Mouse (Mus musculus) MN1 (cell line): ENCODE measurements around the gene Chrm3.

Source experiments
- DNase-seq: peaks from one replicate; pipeline ENCODE4 v3.0.0-alpha.2; 2016; ENCODE audit warnings: low spot score

Chrm3 gene

DNA sequence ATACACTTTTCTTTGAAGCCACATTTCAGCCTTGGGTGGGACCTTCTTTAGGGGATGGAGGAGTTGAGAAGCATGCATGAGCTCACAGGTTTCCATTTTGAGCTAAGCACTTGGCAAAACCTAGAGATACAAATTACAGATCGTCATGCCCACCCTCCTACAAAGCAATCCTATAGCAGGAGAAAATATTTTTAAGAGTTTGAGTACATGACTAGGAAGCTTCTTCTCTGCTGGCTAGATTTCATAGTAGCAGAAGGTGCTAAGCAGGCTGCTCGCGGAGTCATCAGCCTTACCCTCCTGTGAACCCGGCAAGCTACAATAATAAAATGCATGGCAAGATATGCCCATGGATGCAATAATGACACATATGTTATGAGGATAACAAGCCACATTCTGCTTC is 124.4 kb downstream of the Chrm3 start:
- no peak for DNase-seq

DNA sequence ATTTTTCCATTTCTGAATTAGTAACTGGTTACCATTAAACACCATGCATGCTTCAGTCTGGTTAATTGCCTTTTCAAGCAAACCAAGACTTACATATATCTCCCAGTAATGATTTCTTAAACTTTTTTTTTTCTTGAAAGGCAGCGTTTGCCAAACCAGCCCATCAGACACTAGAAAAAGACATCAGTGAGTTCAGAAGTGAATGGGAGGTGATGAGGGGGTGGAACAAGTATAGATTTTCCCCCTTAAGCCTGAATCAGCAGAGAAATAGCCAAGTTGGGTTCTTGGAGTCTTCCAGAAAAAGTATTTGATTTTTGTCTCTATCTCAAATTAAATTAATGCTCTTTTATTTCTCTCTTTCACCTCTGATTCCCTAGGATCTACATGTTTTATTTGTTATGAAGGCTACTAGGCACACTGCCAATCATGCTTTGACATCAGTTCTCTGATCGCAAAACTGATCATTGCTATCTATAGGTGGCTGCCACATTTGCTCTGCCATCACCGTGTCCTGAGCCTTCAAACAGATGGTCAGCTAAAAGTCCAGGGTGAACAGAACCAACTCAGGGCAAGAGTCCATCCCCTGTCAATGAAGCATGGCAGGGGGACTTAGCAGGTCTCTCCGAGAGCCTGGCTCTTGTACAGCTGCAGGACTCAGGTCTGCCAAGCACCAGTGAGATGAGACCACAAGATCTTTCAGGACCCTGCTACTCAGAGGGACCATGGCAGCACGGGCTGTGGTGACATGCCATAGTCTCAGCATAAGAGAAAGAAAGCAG is 125.1 kb downstream of the Chrm3 start:
- no peak for DNase-seq

DNA sequence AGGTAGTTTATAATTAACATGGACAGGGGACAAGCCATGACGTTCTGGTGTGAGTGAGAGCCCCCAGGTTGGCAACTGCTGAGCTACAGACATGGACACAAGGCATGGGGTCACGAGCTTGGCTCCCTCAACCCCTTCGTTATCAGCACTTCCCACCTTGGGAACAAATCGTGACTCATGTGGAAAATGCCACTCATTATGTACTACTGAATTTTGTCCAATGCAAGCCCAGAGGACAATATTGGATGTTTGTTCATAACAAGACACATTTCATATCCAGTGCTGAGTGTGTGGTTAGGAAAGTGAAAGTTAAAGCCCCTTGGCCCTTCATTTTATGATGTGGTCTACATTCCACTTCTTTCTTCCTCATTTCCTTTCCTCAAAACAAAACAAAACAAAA is 140.2 kb downstream of the Chrm3 start:
- no peak for DNase-seq

DNA sequence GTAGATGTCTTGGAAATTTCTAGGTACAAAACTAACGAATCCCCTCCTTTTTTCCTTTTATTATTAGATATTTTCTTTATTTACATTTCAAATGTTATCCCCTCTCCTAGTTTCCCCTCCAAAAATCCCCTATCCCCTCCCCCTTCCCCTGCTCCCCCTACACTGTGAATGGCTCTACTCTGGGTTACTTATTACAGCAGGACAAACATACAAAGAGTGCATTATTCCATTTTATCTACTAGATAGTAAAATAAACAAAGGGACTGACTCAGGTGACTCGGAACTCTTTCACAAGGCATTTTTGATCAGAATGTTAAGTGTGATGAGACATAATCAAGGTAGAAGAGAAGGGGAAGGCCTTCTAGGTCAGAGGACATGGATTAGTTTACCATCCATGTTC is 148.5 kb downstream of the Chrm3 start:
- no peak for DNase-seq

DNA sequence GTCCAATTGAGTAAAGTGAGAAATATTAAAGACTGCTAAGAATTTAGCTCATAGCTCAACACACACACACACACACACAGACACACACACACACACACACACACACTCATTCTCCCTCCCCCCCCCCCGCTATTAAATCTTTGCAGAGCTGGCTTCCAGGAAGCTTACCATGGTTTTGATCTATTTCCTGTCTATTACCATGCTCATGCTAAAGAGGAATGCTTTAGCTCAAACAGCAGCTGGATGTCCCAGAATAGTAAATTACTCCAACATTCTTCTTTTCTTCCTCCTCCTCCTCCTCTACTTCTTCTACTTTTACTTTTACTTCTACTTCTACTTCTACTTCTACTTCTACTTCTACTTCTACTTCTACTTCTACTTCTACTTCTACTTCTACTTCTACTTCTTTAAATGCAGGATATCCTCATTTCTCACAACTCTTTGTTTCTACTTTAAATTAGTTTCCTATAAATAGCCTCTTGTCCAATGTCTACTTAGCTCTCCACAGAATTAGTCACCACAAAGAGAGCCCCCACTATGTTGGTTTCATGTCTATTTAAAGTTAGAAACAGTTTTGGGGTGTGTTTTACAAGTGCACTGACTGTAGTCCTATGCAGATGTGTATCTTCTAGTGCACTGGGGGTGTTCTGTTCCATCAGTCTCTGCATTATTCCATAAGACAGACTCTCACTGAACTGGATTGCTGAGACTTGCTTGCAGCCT is 150.0 kb downstream of the Chrm3 start:
- DNase-seq = no peak

DNA sequence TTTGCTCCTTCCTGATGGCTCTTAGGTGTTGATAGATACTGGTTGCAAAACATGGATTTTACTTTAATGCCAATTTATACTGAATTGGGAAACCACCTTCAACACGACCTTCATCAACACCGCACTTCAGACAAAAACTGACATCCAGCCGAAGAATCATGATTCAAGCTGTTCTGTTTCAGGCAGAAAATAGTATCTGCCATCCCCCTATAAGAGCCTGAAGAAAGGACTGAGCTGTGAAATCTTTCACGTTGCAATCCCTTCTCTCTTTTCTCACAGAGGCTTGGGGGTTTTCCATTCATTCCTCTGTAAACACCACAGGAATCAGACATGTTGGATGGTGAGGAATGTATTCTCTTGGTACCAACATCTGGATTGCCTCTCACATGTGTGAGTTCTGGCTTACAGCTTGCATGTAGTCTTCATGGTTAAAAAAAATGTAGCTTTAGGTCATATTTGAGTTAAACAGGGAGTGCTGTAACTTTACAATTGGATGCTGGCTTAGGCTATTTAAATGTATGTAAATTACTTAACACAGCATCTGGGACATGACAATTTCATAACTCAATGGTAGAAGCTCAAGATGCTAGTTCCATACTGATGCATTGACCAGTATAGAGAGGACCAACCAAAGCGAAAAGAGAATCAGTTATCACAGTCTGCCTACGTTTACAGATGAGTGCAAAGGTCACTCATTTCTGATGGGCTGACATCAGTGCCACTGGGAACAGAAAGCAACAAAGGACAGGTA is 161.3 kb downstream of the Chrm3 start:
- DNase-seq = no peak

DNA sequence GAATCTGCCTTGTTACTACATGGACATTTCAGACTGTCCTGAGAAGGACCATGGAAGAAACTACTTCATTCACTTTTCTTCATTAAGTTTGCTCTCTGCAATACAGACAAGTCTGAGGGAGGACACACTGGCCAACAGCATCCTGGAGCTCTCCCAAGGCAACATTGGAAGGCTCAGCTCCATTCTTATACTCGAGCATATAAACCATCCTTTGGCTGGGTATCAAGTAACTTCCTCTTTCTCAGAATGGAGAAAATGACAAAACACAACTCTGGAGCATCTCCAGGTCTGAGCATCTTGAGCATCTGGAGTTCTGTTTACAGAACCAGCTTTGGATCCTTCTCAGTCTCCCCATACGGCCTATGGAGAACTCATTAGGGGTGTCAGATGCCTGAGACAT is 170.8 kb downstream of the Chrm3 start:
- DNase-seq = no peak

DNA sequence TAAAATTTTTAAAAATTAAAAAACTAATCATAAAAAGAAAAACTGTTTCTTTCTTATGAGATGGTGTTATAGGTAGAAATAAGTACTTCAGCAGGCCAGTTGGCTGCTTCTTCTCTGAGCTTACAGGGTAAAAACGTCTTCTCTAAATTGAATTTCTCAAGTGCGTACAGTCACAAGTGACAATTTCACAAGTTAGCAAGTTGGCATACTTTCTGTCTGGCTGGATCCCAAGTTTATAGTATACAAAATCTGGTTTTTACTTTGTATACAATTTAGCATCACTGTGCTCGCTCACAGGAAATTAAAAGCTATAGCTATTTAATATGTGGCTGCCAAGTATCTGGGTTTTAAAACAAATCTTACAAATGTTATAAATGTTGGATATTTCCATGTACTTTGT is 172.7 kb downstream of the Chrm3 start:
- no peak for DNase-seq

DNA sequence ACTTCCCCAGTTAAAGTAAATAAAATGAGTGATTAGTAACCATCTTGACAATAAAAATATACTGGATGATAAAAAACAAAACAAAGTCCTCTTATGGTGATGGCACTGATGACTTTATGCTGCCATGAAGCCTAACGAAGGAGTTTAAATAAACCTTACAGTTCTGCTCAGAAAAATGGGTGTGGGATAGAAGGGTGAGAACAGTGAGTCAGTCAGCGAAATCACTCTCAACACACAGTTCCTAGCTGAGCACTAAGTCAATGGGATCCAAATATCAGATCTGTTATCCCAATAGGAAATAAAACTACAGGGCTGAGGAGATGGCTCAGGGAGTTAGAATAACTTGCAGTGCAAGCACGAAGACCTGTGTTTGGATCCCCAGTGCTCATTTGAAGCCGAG is 176.8 kb downstream of the Chrm3 start:
- DNase-seq = no peak

DNA sequence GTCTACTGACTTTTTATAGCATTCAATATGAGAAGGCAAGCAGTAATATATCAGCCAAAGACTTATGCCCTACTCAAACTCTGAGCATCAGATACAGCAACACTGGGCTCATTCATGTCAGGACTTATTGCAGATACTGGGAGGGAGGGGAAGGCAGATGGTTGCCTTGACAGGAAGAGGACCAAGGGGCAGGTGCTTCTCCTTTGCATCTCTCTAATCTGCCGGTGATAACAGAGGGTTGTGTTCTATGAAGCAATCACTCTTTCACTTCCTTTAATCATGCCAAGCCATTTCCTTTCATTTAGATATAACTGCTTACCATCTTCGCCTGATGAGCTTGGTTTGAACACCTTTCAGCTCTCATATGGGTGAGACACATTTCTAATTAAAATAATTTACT is 177.9 kb downstream of the Chrm3 start:
- DNase-seq = no peak

DNA sequence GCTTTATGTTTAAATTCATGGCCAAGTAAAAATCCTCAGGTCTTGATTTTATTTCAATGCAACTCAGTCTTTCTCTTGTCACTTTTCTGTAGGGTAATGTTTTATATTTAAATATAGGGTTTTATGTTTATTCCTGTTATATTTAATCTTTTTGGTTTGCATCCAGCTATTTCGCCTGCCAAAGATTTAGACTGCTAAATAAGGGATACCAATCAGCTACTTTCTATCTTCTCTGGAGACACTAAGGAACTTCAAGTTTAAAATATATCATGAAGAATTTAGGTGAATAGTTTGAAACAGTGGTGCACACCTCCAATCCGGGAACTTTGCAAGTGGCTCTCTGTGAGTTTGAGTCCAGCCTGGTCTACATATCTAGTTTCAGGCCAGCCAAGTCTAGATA is 190.1 kb downstream of the Chrm3 start:
- DNase-seq = no peak

DNA sequence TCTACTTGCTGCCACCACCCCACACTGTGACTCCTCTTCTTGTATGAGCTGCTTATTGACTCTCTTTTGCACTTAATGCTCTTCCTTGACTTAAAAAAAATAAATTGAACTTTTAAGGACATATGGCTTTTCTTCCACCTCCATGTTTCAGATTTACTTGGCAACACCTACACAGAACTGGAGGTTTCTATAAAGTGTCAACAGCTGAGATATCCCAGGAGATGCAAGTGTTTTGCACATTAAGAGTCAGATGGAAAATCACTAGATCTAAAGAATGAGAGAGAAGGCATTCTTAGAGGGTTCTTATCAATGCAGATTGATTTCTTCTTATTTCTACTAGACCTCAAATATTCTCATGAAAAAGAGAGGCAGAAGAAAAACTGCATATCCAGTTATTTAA is 197.3 kb downstream of the Chrm3 start:
- no peak for DNase-seq

DNA sequence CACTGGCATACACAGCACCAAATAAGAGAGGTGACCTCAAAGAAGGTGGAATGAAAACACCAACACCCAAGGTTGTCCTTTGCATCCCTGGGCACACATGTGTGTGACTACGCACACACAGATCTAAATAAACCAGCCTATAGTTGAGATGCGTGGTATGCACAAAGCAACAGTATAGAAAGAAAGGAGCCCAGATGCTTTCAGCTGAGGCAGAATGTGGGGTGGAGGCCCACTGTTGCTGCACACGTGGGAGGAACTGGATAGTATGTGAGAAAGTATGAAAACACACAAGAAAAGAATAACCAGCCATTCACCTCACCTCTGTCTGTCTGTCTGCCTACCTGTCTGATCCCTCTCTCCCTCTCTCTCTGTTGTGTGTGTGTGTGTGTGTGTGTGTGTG is 203.2 kb downstream of the Chrm3 start:
- no peak for DNase-seq

DNA sequence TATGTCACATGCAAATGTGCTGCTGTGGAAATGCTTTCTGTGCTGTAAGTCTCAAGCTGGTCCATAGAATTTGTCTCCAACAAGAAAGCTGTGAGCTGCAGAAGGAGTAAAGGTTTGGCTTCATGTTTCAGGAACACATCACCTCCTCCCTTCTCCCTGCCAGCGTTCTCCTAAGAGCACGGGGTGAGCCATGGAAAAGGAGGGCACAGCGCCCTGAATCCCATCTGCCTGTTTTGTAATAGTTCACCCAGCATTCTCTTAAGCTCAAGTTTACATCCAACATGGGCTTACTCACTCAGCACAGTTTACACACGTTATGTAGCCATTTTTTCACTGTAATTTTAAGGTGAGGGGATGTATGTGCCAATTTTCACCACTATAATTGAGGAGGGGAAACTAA is 220.1 kb downstream of the Chrm3 start:
- no peak for DNase-seq

DNA sequence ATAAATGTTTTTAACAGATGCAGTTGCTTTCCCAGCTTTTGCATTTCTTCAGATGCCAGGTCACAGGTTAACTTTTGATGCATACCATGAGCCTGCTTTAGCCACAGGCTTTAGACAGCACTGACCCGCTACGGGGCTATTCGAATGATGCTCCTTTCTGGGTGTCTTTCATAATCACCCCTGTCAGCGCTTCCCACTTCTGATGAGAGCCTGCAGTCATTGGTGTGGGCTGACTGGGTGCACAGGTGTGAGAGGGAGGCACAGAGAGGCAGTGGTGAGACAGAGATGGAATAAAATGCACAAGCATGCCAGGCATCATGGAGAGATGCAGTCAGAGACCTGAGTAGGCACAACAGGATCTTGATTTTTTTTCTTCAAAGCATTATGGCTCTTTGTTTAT is 221.8 kb downstream of the Chrm3 start:
- no peak for DNase-seq

DNA sequence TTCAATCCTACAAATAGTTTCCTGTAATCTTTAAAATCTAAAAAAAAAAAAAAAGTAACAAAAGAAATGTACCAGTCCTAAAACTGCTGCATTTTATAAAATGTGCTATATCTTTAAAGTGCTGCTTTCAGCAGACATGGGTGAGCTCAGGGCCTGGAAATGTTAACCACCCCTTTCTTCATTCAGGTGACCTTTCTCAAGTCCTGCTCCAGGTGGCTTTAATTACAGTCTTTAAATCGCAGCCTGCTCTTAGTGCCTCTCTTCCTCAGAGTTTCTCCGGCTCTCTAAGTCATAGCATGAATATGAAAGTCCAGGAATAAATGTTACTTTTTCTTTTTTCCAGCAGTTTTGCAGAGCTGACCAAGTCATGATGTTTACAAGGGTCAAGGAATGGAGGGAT is 229.6 kb downstream of the Chrm3 start:
- DNase-seq = no peak

DNA sequence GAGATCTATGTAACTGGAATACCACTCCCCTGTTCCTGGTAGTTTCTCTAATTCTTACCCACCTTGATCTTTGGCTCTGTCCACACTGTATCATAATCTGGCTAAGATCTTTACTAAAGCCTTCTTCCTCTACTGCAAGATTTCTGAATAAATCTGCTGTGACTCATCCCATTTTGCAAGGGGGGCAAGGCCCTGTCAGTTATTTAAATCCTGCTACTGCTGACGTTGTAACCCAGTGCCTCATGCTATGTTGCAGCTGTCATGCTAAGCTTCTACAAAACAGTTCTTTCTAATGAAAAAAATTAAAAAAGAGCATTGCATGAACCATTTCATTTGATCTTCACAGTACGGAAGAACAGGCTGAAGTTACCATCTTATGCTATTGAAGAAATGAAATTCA is 248.4 kb downstream of the Chrm3 start:
- no peak for DNase-seq

DNA sequence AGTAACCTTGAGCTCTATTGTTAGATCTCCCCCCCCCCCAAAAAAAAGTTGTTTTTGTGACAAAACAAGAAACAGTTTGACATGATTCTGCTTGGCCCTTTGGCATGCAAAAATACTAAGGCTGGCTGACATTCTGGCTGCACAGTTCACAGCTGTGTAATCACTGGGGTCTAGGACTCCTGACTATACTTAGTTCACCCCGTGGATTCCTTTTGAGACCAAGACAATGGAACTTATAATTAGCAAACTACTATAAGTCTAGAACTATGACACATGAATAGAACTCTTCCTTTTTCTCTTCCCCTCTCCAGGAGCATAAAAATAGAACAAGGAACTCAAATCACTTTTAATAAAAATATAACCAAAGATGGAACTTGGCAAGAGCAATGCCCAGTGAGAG is 251.1 kb downstream of the Chrm3 start:
- no peak for DNase-seq

DNA sequence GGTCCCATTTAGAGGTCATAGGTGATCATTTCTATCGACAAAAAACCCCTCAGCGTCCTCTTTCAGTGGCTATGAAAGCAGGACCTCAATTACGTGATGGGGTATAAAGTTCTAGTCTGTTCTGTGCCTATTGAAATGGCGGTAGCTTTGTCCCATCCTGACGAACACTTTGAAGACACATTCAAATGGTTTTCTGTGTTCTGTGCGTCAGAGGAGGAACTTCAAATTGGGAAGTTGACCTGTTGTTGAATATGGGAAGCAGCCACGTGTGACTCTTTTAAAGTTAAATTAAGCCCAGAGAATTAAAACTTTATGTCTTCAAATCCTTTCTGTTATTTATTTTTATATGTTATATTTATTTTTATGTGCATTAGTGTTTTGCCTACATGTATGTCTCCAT is 253.3 kb downstream of the Chrm3 start:
- DNase-seq = no peak

DNA sequence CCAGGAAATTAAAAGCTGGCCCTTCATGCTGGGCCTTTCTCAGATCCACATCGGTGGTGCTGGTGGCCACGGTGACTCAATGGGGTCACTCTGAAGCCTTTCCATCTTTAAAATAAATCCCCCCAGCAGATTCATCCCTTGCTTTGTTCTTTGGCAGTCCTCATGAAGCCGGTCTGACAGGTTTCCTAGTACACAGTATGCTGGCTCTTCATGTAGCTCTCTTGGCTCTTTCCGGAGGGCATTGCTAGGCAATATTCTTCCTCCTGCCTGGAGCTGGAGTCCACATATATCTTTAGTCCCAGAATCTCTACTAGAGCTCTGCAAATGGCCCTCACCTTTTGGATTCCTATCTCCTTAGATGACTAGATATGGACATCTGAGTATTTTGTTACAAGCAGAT is 269.9 kb downstream of the Chrm3 start:
- DNase-seq = no peak

DNA sequence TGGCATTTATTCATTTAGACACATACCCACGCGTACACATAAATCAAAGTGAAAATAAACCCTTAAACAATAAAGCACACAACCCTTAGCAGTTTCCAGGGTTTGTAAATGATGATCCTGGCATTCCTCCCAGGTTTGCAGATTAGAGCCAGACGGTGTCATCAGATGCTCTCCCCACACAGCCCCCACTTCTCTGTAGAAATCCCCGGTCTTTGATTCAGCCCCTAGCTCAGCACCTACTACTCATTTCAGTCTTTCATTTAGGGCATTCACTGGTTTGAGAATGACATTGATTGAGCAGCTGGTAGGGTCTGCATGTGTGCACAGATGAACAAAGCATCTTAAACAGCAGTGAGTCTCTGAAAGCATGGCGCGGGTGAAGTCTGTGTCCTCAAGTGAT is 274.3 kb downstream of the Chrm3 start:
- DNase-seq = no peak

DNA sequence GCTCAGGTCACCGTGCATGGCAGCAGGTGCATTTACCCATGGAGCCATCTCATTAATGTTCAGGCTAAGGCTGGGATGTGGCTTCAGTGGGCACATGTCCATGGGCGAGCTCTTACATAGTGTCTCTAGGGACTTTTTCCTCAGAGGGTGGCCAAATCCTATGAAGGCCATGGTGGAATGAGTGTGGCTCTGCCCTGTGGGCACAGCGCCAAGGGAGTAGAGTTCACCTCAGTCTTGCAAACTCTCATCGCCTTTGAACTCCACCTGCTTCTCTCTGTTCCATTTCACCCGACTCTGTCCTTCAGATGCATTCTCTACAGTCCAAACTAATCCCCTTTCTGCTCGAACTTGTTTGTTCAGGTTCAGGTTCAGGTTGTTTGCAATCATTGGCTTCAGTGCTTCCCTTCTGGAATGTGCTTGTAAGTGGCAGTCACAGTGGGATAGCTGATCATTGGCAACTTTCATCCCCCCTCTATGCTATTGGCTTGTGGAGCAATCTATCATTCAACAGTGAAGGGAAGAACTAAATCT is 278.7 kb downstream of the Chrm3 start:
- no peak for DNase-seq

DNA sequence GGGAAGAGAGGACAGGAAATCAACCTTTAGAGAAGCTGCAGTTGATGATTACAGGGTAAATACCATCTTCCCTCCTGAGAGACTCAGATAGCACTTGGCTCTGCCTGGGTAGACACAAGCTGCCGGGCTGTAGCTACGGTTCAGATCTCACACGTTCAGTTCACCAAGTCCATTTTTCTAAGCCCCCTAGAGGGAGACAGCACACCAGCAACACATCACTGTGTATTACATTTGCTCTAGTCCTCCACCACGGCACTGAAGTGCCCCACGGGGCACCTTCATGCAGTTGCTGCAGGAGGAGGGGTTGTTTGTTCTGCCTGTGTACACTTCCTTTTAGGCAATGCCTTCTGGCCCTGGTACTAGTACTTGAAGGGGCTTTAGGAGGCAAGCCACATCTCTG is 289.5 kb downstream of the Chrm3 start:
- DNase-seq = peak; percentile 35
